Mouse (Mus musculus) stomach, embryonic 16.5 days (tissue): ENCODE measurements around the gene Zfp317. TPM values are rescaled to one million over a fixed set of nuclear protein-coding genes. Genes with fewer than 3 reads are reported as not detected.
"Not testable (repeated sequence)": the region's sequence is repeated elsewhere in the genome, so short reads cannot be mapped to it uniquely, and the experiment has no call there.

Source experiments
- ATAC-seq: fragments of 200-750 bp; cut with Nextera tagmentation; 2 replicates; pipeline ENCODE4 v1.8.0; 2017; ENCODE audit warnings: moderate number of reproducible peaks, moderate TSS enrichment; ENCODE audit not compliant: insufficient read depth, low FRiP score
- H3K27ac ChIP-seq: fragments of 300-500 bp; sonication (generic); 2 replicates; pipeline ENCODE4 v1.5.1; 2014; ENCODE audit warnings: low read length
- H3K27me3 ChIP-seq: fragments of 300-500 bp; sonication (generic); 2 replicates; pipeline ENCODE4 v1.6.1; 2014; ENCODE audit warnings: low read length, control low read depth, mixed read lengths; ENCODE audit not compliant: control insufficient read depth, insufficient read depth
- H3K36me3 ChIP-seq: fragments of 300-500 bp; sonication (generic); 2 replicates; pipeline ENCODE4 v1.6.1; 2014; ENCODE audit warnings: low read length; ENCODE audit not compliant: control insufficient read depth, insufficient read depth
- H3K4me1 ChIP-seq: fragments of 300-500 bp; sonication (generic); 2 replicates; pipeline ENCODE4 v1.6.1; 2014; ENCODE audit warnings: low read length, control low read depth, mixed read lengths; ENCODE audit not compliant: control insufficient read depth, insufficient read depth
- H3K4me2 ChIP-seq: fragments of 300-500 bp; sonication (generic); 2 replicates; pipeline ENCODE4 v1.6.1; 2014; ENCODE audit warnings: low read depth, low read length, mixed read lengths
- H3K4me3 ChIP-seq: fragments of 300-500 bp; sonication (generic); replicated peaks from 2 replicates; pipeline ENCODE4 v1.5.1; 2014; ENCODE audit warnings: mild to moderate bottlenecking, low read length
- H3K9ac ChIP-seq: fragments of 300-500 bp; sonication (generic); 2 replicates; pipeline ENCODE4 v1.6.1; 2014; ENCODE audit warnings: low read length
- H3K9me3 ChIP-seq: fragments of 300-500 bp; sonication (generic); replicated peaks from 2 replicates; pipeline ENCODE4 v1.6.1; 2016; ENCODE audit warnings: low read length, control low read depth; ENCODE audit not compliant: control insufficient read depth
- WGBS: fragments of 180-500 bp; shearing (Covaris S2); extraction: QIAGEN DNeasy Blood & Tissue Kit; methylation state at CpG from one replicate; pipeline ENCODE4 v1.1.7; 2014; 5-methylcytosine and 5-hydroxymethylcytosine counted together
- polyA plus RNA-seq: library from polyadenylated mRNA; unstranded; fragments of >200 nt; fragmentation: Nextera tagmentation; extraction: Ambion mirVana; gene quantifications from 2 replicates; pipeline ENCODE4 v1.2.1, GENCODE M21; 2015

Zfp317 gene
- polyA plus RNA-seq, result 25.5 and 28.6 TPM in 2 replicates

GRCm38 (mm10) chr9:19621843-19622822 lies at the start of gene Zfp317:
Gene Zfp317 (plus strand): TSS chr9:19622102.
- Histone ChIP-seq H3K4me2 (peak within 1 kb of the TSS; percentile 43), H3K36me3 (no peaks in the 10 kb centered on the region), H3K9me3 (no peaks in the 10 kb centered on the region), H3K27me3 (no peaks in the 10 kb centered on the region), H3K27ac (peak within 1 kb of the TSS; percentile 96), H3K4me3 (peak within 1 kb of the TSS; percentile 69), H3K9ac (peak within 1 kb of the TSS; percentile 75), H3K4me1 (no peaks in the 10 kb centered on the region)
- ATAC-seq, result peak; percentile 97
- WGBS, result 2% methylated on average over 35 of the region's 35 CpGs

GRCm38 (mm10) chr9:19582317-19582716 lies 39.6 kb upstream of the Zfp317 start, which contains the start of gene Olfr855:
Gene Olfr855 (plus strand): TSS chr9:19582617.
- no peak within 1 kb of the TSS for H3K9ac ChIP-seq
- no peak within 1 kb of the TSS for H3K27ac ChIP-seq
- no peaks in the 10 kb centered on the region for H3K4me1 ChIP-seq
- no peak for ATAC-seq
- no peaks in the 10 kb centered on the region for H3K9me3 ChIP-seq
- H3K4me3 ChIP-seq, result no peak within 1 kb of the TSS
- no peaks in the 10 kb centered on the region for H3K36me3 ChIP-seq
- H3K4me2 ChIP-seq, result no peak within 1 kb of the TSS
- H3K27me3 ChIP-seq, result no peaks in the 10 kb centered on the region

- Histone ChIP-seq H3K9ac (no peak overlapping the region), H3K27ac (no peak overlapping the region), H3K4me3 (no peak overlapping the region), H3K27me3 (no peaks in the 10 kb centered on the region), H3K4me1 (no peaks in the 10 kb centered on the region), H3K4me2 (no peak overlapping the region), H3K9me3 (no peaks in the 10 kb centered on the region), H3K36me3 (no peaks in the 10 kb centered on the region)
- WGBS, result 92% methylated on average over 3 of the region's 3 CpGs
- ATAC-seq, result no peak
These were observed 605 bp upstream of the Zfp317 start for GRCm38 (mm10) chr9:19621297-19621696.

- Histone ChIP-seq H3K4me2 (no peak overlapping the region), H3K4me3 (no peak overlapping the region), H3K9ac (no peak overlapping the region), H3K36me3 (no peaks in the 10 kb centered on the region), H3K27me3 (no peaks in the 10 kb centered on the region), H3K4me1 (no peaks in the 10 kb centered on the region), H3K27ac (no peak overlapping the region), H3K9me3 (no peaks in the 10 kb centered on the region)
- ATAC-seq, result no peak
These were observed 7.7 kb downstream of the Zfp317 start for GRCm38 (mm10) chr9:19629574-19629973.

GRCm38 (mm10) chr9:19645193-19645592 lies 23.3 kb downstream of the Zfp317 start:
- Histone ChIP-seq H3K4me1 (no peaks in the 10 kb centered on the region), H3K4me2 (no peak overlapping the region), H3K27ac (no peak overlapping the region), H3K4me3 (no peak overlapping the region), H3K27me3 (no peaks in the 10 kb centered on the region), H3K36me3 (peaks cover 31% of the 10 kb centered on the region), H3K9ac (no peak overlapping the region), H3K9me3 (no peaks in the 10 kb centered on the region)
- 85% methylated on average over 3 of the region's 3 CpGs for WGBS
- no peak for ATAC-seq

- H3K9me3 ChIP-seq, result no peaks in the 10 kb centered on the region
- H3K4me3 ChIP-seq, result no peak overlapping the region
- no peak overlapping the region for H3K4me2 ChIP-seq
- no peak overlapping the region for H3K9ac ChIP-seq
- no peaks in the 10 kb centered on the region for H3K36me3 ChIP-seq
- no peak for ATAC-seq
- no peaks in the 10 kb centered on the region for H3K4me1 ChIP-seq
- H3K27me3 ChIP-seq, result no peaks in the 10 kb centered on the region
- H3K27ac ChIP-seq, result no peak overlapping the region
- 84% methylated on average over 6 of the region's 6 CpGs for WGBS
These were observed 68.4 kb downstream of the Zfp317 start for GRCm38 (mm10) chr9:19690281-19690680.

GRCm38 (mm10) chr9:19691426-19691825 lies 69.5 kb downstream of the Zfp317 start:
- no peak overlapping the region for H3K27ac ChIP-seq
- H3K4me1 ChIP-seq, result no peaks in the 10 kb centered on the region
- 83% methylated on average over 1 of the region's 1 CpGs for WGBS
- no peaks in the 10 kb centered on the region for H3K9me3 ChIP-seq
- no peaks in the 10 kb centered on the region for H3K36me3 ChIP-seq
- no peak overlapping the region for H3K4me2 ChIP-seq
- ATAC-seq, result no peak
- no peak overlapping the region for H3K9ac ChIP-seq
- no peaks in the 10 kb centered on the region for H3K27me3 ChIP-seq
- H3K4me3 ChIP-seq, result no peak overlapping the region

- Histone ChIP-seq H3K9ac (no peak overlapping the region), H3K27ac (no peak overlapping the region), H3K4me2 (no peak overlapping the region), H3K36me3 (no peaks in the 10 kb centered on the region), H3K4me3 (no peak overlapping the region), H3K27me3 (no peaks in the 10 kb centered on the region), H3K9me3 (no peaks in the 10 kb centered on the region), H3K4me1 (no peaks in the 10 kb centered on the region)
- WGBS, result 82% methylated on average over 2 of the region's 2 CpGs
- ATAC-seq, result no peak
These were observed 70.5 kb downstream of the Zfp317 start for GRCm38 (mm10) chr9:19692430-19692829.

- H3K4me1 ChIP-seq, H3K4me3 ChIP-seq, ATAC-seq, H3K9me3 ChIP-seq, H3K36me3 ChIP-seq, H3K4me2 ChIP-seq, H3K27ac ChIP-seq, H3K27me3 ChIP-seq, H3K9ac ChIP-seq: not testable (repeated sequence)
- 48% methylated on average over 2 of the region's 2 CpGs for WGBS
These were observed 72.4 kb downstream of the Zfp317 start for GRCm38 (mm10) chr9:19694285-19694684.
